Mouse (Mus musculus): Measurements from ENCODE around the gene Gdf11. TPM values are rescaled to one million over a fixed set of nuclear protein-coding genes. Genes with fewer than 3 reads are reported as not detected.
A peak's percentile ranks its signal among the peaks of the same experiment; 100 is the strongest.

Gdf11 gene
- total and polyA plus RNA-seq, 3 experiments: 0.55 to 2.3 (median 1.8) TPM

GRCm38 (mm10) chr10:128892246-128892645 lies 728 bp upstream of the Gdf11 start:
- DNase-seq: no peak

- DNase-seq: no peak
Measured at GRCm38 (mm10) chr10:128890383-128891295, 879 bp downstream of the Gdf11 start.

GRCm38 (mm10) chr10:128889846-128890245 lies 1.7 kb downstream of the Gdf11 start:
- no peak for DNase-seq

GRCm38 (mm10) chr10:128888941-128889827 lies 2.3 kb downstream of the Gdf11 start:
- no peak for DNase-seq

- DNase-seq: no peak
Measured at GRCm38 (mm10) chr10:128882067-128882466, 9.5 kb downstream of the Gdf11 start.

GRCm38 (mm10) chr10:128878811-128879210 lies 12.7 kb downstream of the Gdf11 start:
- DNase-seq: peak; percentile 67

- DNase-seq: no peak
Measured at GRCm38 (mm10) chr10:128878291-128878690, 13.2 kb downstream of the Gdf11 start.

GRCm38 (mm10) chr10:128870341-128870740 lies 21.2 kb downstream of the Gdf11 start:
- no peak for DNase-seq

- DNase-seq: no peak
Measured at GRCm38 (mm10) chr10:128866518-128866917, 25.0 kb downstream of the Gdf11 start.

- DNase-seq: no peak
Measured at GRCm38 (mm10) chr10:128866042-128866441, 25.5 kb downstream of the Gdf11 start.

GRCm38 (mm10) chr10:128861176-128861575 lies 30.3 kb downstream of the Gdf11 start:
- no peak for DNase-seq

GRCm38 (mm10) chr10:128850339-128850738 lies 41.2 kb downstream of the Gdf11 start:
- no peak for DNase-seq

GRCm38 (mm10) chr10:128848426-128848825 lies 43.1 kb downstream of the Gdf11 start:
- DNase-seq: no peak

GRCm38 (mm10) chr10:128846664-128847063 lies 44.9 kb downstream of the Gdf11 start:
- no peak for DNase-seq

GRCm38 (mm10) chr10:128845516-128845915 lies 46.0 kb downstream of the Gdf11 start:
- no peak for DNase-seq

GRCm38 (mm10) chr10:128843260-128843659 lies 48.3 kb downstream of the Gdf11 start:
- no peak for DNase-seq

- DNase-seq: no peak
Measured at GRCm38 (mm10) chr10:128840612-128841011, 50.9 kb downstream of the Gdf11 start.

- DNase-seq: no peak
Measured at GRCm38 (mm10) chr10:128839434-128839833, 52.1 kb downstream of the Gdf11 start.

- DNase-seq: no peak
Measured at GRCm38 (mm10) chr10:128837400-128837799, 54.1 kb downstream of the Gdf11 start.
